Mouse (Mus musculus) embryonic facial prominence, embryonic 14.5 days (tissue): ENCODE measurements around the gene Tmem176b. TPM values are rescaled to one million over a fixed set of nuclear protein-coding genes. Genes with fewer than 3 reads are reported as not detected.

Source experiments
- ATAC-seq: fragments of 200-750 bp; cut with Nextera tagmentation; 2 replicates; pipeline ENCODE4 v1.8.0; 2017; ENCODE audit warnings: low read depth, moderate number of reproducible peaks, moderate TSS enrichment
- DNase-seq: peaks from one replicate; pipeline ENCODE4 v3.0.0-alpha.2; 2015; ENCODE audit warnings: low spot score
- H3K27ac ChIP-seq: fragments of 300-500 bp; sonication (generic); replicated peaks from 2 replicates; pipeline ENCODE4 v1.5.1; 2014; ENCODE audit warnings: low read depth, mild to moderate bottlenecking, low read length, moderate library complexity
- H3K27me3 ChIP-seq: fragments of 300-500 bp; sonication (generic); replicated peaks from 2 replicates; pipeline ENCODE4 v1.6.1; 2014; ENCODE audit warnings: low read length; ENCODE audit not compliant: control insufficient read depth, insufficient read depth
- H3K36me3 ChIP-seq: fragments of 300-500 bp; sonication (generic); 2 replicates; pipeline ENCODE4 v1.6.1; 2014; ENCODE audit warnings: low read length, mixed read lengths; ENCODE audit not compliant: control insufficient read depth, insufficient read depth
- H3K4me1 ChIP-seq: fragments of 300-500 bp; sonication (generic); 2 replicates; pipeline ENCODE4 v1.6.1; 2014; ENCODE audit warnings: antibody characterized with exemption, low read length; ENCODE audit not compliant: control insufficient read depth, insufficient read depth
- H3K4me2 ChIP-seq: fragments of 300-500 bp; sonication (generic); 2 replicates; pipeline ENCODE4 v1.6.1; 2014; ENCODE audit warnings: low read depth, mild to moderate bottlenecking, low read length, moderate library complexity, mixed read lengths
- H3K4me3 ChIP-seq: fragments of 300-500 bp; sonication (generic); 2 replicates; pipeline ENCODE4 v1.5.1; 2014; ENCODE audit warnings: low read depth, mild to moderate bottlenecking, low read length
- H3K9ac ChIP-seq: fragments of 300-500 bp; sonication (generic); 2 replicates; pipeline ENCODE4 v1.6.1; 2014; ENCODE audit warnings: low read depth, mild to moderate bottlenecking, low read length, moderate library complexity, mixed read lengths
- H3K9me3 ChIP-seq: fragments of 300-500 bp; sonication (generic); 2 replicates; pipeline ENCODE4 v1.6.1; 2016; ENCODE audit warnings: low read length; ENCODE audit not compliant: control insufficient read depth
- WGBS: fragments of 180-500 bp; shearing (Covaris S2); extraction: QIAGEN DNeasy Blood & Tissue Kit; methylation state at CpG from one replicate; pipeline ENCODE4 v1.1.7; 2014; 5-methylcytosine and 5-hydroxymethylcytosine counted together
- polyA plus RNA-seq: library from polyadenylated mRNA; unstranded; fragments of >200 nt; fragmentation: Nextera tagmentation; extraction: Ambion mirVana; gene quantifications from 2 replicates; pipeline ENCODE4 v1.2.1, GENCODE M21; 2014

Tmem176b gene
- polyA plus RNA-seq, 1 experiment from 2014 or later = 244 TPM

DNA sequence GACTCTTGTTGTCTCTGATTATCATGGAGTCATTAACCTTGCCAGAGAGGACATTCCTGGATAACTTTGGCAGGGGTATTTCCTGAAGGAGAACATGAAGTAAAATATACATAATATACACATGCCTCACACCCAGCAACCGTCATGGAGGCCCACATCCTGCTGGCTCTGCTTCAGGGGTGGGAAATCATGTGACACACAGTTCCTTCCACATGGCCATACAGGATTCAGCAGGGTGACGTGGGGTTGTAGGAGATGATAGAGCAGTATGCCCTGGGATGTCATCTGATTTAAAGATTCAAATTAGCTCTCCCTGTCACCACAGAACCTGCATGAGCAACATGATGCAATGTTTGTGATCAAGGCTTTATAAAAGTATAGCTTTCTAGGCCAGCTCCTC is 53.4 kb downstream of the Tmem176b start:
- no peak overlapping the region for H3K4me2 ChIP-seq
- H3K9me3 ChIP-seq = no peaks in the 10 kb centered on the region
- no peaks in the 10 kb centered on the region for H3K4me1 ChIP-seq
- ATAC-seq = no peak
- no peaks in the 10 kb centered on the region for H3K27me3 ChIP-seq
- H3K4me3 ChIP-seq = no peak overlapping the region
- no peak for DNase-seq
- H3K36me3 ChIP-seq = no peaks in the 10 kb centered on the region
- WGBS = 89% methylated on average over 2 of the region's 2 CpGs
- H3K9ac ChIP-seq = no peak overlapping the region
- no peak overlapping the region for H3K27ac ChIP-seq

DNA sequence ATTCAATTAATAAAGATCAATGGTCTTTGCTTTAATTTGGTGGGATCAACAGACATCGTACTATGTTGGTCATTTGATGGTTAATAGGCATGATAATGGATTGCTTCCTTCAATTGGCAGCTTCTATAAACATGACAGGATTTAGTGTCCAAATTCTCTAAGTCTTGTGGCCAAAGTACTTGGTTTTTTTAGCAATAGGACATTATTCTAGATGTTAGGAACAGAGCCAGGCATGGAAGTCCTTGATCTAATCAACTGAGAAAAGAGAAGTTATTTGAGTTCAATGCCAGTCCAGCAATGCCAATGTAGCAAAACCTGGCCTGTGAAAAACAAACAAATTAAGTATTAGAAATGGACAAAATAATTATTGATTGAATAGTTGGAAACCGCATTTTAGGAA is 55.7 kb downstream of the Tmem176b start:
- Histone ChIP-seq H3K36me3 (no peaks in the 10 kb centered on the region), H3K9me3 (no peaks in the 10 kb centered on the region), H3K27me3 (no peaks in the 10 kb centered on the region), H3K4me2 (no peak overlapping the region), H3K4me3 (no peak overlapping the region), H3K4me1 (no peaks in the 10 kb centered on the region), H3K9ac (no peak overlapping the region), H3K27ac (no peak overlapping the region)
- ATAC-seq = no peak
- DNase-seq = no peak
- 71% methylated on average over 2 of the region's 2 CpGs for WGBS

DNA sequence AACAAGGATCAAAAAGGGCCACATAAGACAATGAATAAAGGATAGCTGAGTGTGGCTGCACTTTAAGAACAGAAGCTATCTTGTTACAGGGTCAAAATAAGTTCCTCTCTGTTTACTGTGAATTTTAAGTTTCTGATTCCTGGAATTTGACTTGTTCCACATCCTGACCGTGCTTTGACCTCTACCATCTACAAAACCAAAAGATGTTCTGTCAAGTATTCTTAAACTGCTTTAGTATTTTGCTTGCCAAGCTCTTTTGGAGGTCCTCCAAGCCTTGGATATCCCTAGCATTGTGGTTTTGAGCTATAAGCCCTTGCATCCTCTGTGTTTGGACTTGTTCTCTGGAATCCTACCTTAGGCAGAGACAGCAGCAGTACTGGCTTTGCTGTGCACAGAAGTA is 56.1 kb downstream of the Tmem176b start:
- Histone ChIP-seq H3K9ac (no peak overlapping the region), H3K27me3 (no peaks in the 10 kb centered on the region), H3K27ac (no peak overlapping the region), H3K4me2 (no peak overlapping the region), H3K36me3 (no peaks in the 10 kb centered on the region), H3K9me3 (no peaks in the 10 kb centered on the region), H3K4me1 (no peaks in the 10 kb centered on the region), H3K4me3 (no peak overlapping the region)
- DNase-seq (peak; percentile 92), ATAC-seq (peak; percentile 81)
- WGBS = 45% methylated on average over 1 of the region's 1 CpGs

DNA sequence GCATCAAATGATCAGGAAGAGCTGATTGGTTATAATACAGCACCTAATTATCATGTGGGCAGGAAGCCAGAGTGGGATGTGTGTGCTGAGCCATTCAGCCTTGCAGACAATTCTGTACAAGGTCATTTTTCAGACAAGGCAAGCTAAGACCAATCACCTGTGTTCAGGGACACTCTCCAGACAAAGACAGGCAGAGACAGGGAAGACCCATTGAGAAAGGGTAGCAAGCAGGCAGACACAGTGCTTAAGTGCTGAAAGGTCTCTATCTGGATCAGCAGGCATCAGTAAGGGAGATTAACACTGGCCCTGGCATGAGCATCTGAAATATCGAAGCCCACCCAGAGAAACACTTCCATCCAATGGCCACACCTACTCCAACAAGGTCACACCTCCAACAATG is 56.9 kb downstream of the Tmem176b start:
- ATAC-seq = no peak
- H3K4me3 ChIP-seq = no peak overlapping the region
- no peak overlapping the region for H3K9ac ChIP-seq
- no peaks in the 10 kb centered on the region for H3K36me3 ChIP-seq
- no peak overlapping the region for H3K4me2 ChIP-seq
- 86% methylated on average over 1 of the region's 1 CpGs for WGBS
- DNase-seq = no peak
- no peaks in the 10 kb centered on the region for H3K27me3 ChIP-seq
- no peaks in the 10 kb centered on the region for H3K4me1 ChIP-seq
- no peaks in the 10 kb centered on the region for H3K9me3 ChIP-seq
- H3K27ac ChIP-seq = no peak overlapping the region

Other genes with a start within 250 kb of the Tmem176b start
- 23.1 and 23.4 TPM in 2 replicates for gene Repin1, start 247.6 kb downstream of the Tmem176b start, polyA plus RNA-seq
- not detected in 2 replicates for gene Gm44965, start 247.6 kb downstream of the Tmem176b start, polyA plus RNA-seq
- 5.9 and 6.1 TPM in 2 replicates for gene Zfp775, start 239.4 kb downstream of the Tmem176b start, polyA plus RNA-seq
- gene AI854703, start 214.7 kb downstream of the Tmem176b start, polyA plus RNA-seq = 0.77 and 0.90 TPM in 2 replicates
- 0.46 and 0.93 TPM in 2 replicates for gene Gimap8, start 194.3 kb downstream of the Tmem176b start, polyA plus RNA-seq
- gene Gimap9, start 165.4 kb downstream of the Tmem176b start, polyA plus RNA-seq = 7.4 and 9.1 TPM in 2 replicates
- 12.6 and 13.3 TPM in 2 replicates for gene Gimap4, start 156.9 kb downstream of the Tmem176b start, polyA plus RNA-seq
- 19.6 and 22.8 TPM in 2 replicates for gene Gimap6, start 133.3 kb downstream of the Tmem176b start, polyA plus RNA-seq
- gene Gm28053, start 122.9 kb downstream of the Tmem176b start, polyA plus RNA-seq = 3.2 TPM in 1 of 2 replicates, not detected in the other
- not detected in 2 replicates for gene Gimap7, start 122.9 kb downstream of the Tmem176b start, polyA plus RNA-seq
- 10.5 and 12.7 TPM in 2 replicates for gene Gimap1, start 102.4 kb downstream of the Tmem176b start, polyA plus RNA-seq
- 5.2 and 5.3 TPM in 2 replicates for gene Gimap5, start 95.3 kb downstream of the Tmem176b start, polyA plus RNA-seq
- gene Gimap3, start 70.6 kb downstream of the Tmem176b start, polyA plus RNA-seq = not detected in 2 replicates
- gene Tmem176a, start 577 bp downstream of the Tmem176b start, polyA plus RNA-seq = 92.7 and 101 TPM in 2 replicates
- gene Aoc1, start 31.4 kb upstream of the Tmem176b start, polyA plus RNA-seq = 0.08 TPM in 1 of 2 replicates, not detected in the other
- gene 1600015I10Rik, start 88.4 kb upstream of the Tmem176b start, polyA plus RNA-seq = not detected in 2 replicates
- gene Doxl2, start 133.5 kb upstream of the Tmem176b start, polyA plus RNA-seq = not detected in 2 replicates
- gene Svs1, start 145.4 kb upstream of the Tmem176b start, polyA plus RNA-seq = not detected in 2 replicates
- 1.2 and 1.6 TPM in 2 replicates for gene Gpnmb, start 195.1 kb upstream of the Tmem176b start, polyA plus RNA-seq
- gene Malsu1, start 232.3 kb upstream of the Tmem176b start, polyA plus RNA-seq = 69.8 and 72.1 TPM in 2 replicates